Mouse (Mus musculus) lung, postnatal 10 days (tissue): ENCODE data around the gene Tet3.
A peak's percentile ranks its signal among the peaks of the same experiment; 100 is the strongest.
"Not testable (repeated sequence)": the region's sequence is repeated elsewhere in the genome, so short reads cannot be mapped to it uniquely, and the experiment has no call there.

Source experiments
- DNase-seq: peaks from one replicate; pipeline ENCODE4 v3.0.0; 2021

The Tet3 gene

GRCm38 (mm10) chr6:83361523-83362248 is 97.2 kb downstream of the Tet3 start:
- DNase-seq: no peak

GRCm38 (mm10) chr6:83357436-83357835 is 101.4 kb downstream of the Tet3 start:
- no peak for DNase-seq

- DNase-seq: peak; percentile 90
Measured at GRCm38 (mm10) chr6:83356569-83357138, 102.2 kb downstream of the Tet3 start.

GRCm38 (mm10) chr6:83354856-83355781 is 103.8 kb downstream of the Tet3 start:
- no peak for DNase-seq

- DNase-seq: no peak
Measured at GRCm38 (mm10) chr6:83352666-83353410, 106.0 kb downstream of the Tet3 start.

- no peak for DNase-seq
Measured at GRCm38 (mm10) chr6:83351490-83352160, 107.3 kb downstream of the Tet3 start.

GRCm38 (mm10) chr6:83350851-83351405 is 108.0 kb downstream of the Tet3 start:
- no peak for DNase-seq

GRCm38 (mm10) chr6:83350172-83350571 is 108.7 kb downstream of the Tet3 start:
- DNase-seq: no peak

GRCm38 (mm10) chr6:83349274-83349958 is 109.5 kb downstream of the Tet3 start:
- DNase-seq: peak; percentile 94

GRCm38 (mm10) chr6:83348873-83349272 is 110.0 kb downstream of the Tet3 start, which contains the start of gene Bola3:
Bola3 (plus strand) TSS chr6:83349147.
- DNase-seq: no peak

- no peak for DNase-seq
Measured at GRCm38 (mm10) chr6:83347916-83348315, 111.0 kb downstream of the Tet3 start.

- DNase-seq: not testable (repeated sequence)
Measured at GRCm38 (mm10) chr6:83345285-83345684, 113.6 kb downstream of the Tet3 start.

GRCm38 (mm10) chr6:83342957-83343356 is 115.9 kb downstream of the Tet3 start:
- no peak for DNase-seq

- DNase-seq: no peak
Measured at GRCm38 (mm10) chr6:83341387-83341786, 117.5 kb downstream of the Tet3 start.

GRCm38 (mm10) chr6:83327591-83328190 is 131.2 kb downstream of the Tet3 start:
- no peak for DNase-seq

- DNase-seq: no peak
Measured at GRCm38 (mm10) chr6:83326761-83327160, 132.1 kb downstream of the Tet3 start.

- no peak for DNase-seq
Measured at GRCm38 (mm10) chr6:83326394-83326736, 132.5 kb downstream of the Tet3 start.

GRCm38 (mm10) chr6:83325525-83326393 is 133.1 kb downstream of the Tet3 start, which contains the start of the genes Mthfd2 and Mob1a:
Mthfd2 (minus strand) TSS chr6:83325908.
Mob1a (plus strand) TSS chr6:83326016.
- peak; percentile 96 for DNase-seq

- DNase-seq: no peak
Measured at GRCm38 (mm10) chr6:83323652-83324419, 135.0 kb downstream of the Tet3 start.
